Mouse (Mus musculus): Measurements from ENCODE around the gene Nsfl1c.

DNA sequence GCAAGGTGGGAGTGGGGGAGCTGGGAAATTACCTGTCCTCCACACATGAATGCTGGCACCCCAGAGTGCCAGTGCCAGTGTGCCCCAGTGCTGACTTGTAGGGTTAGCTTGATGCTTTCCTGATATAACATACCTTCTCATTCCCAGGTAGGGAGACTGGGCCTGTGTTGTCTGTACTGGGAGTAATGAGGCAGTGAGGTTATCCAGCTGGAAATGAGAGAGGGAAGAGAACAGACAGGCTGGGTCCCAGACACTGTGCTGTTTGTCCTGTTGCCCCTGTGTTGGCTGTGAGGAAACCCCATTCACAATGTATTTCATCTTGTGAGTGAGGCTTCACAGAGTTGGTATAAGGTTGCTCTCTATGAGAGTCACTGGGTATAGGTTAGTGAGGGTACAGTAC is 7.5 kb upstream of the Nsfl1c start:
- TF ChIP-seq CTCF (IDR thresholded peaks at IDR 0.05; ENCODE audit: borderline replicate concordance, insufficient read depth, low read depth, low read length) (no peak), POLR2A (IDR thresholded peaks at IDR 0.05; ENCODE audit: borderline replicate concordance, insufficient read depth, low read length) (no peak)
